Mouse (Mus musculus) myocyte (in vitro differentiated cells): ENCODE results near the gene Prkch.

Experiments used
- MAX ChIP-seq: IDR thresholded peaks from one replicate; pipeline ENCODE4 v1.6.1; 2011; ENCODE audit warnings: low read depth, mild to moderate bottlenecking, control low read depth
- MYOG ChIP-seq, 3 experiments: IDR thresholded peaks; one replicate each; pipeline ENCODE4 v1.6.1; 2011; ENCODE audit warnings: control low read depth in 2 of 3, low read depth in 2 of 3, mild to moderate bottlenecking in 2 of 3; ENCODE audit not compliant: insufficient read length in 2 of 3, control insufficient read depth in 1 of 3, insufficient read depth in 1 of 3

DNA sequence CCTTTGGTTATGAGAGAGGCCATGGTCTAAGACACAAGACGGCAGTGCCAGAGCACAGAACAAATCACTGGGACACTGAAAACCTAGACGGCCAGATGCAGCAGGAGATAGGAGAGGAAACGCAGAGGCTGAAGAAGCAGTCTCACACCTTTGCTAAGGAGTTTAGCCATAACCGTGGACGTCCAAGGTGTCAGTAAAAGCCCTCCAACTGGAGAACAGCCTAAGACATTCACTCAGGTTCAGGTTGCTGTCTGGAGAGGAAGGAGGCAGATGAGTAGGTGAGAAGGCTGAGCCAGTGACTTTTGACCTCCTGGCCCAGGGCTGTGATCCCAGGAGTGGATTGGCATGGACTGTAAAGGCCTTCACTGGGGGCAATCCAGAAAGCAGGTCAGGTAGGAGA, 130.0 kb downstream of the Prkch start:
- TF ChIP-seq MYOG (IDR thresholded peaks at IDR 0.05; ENCODE audit: control insufficient read depth in 1 of 3, insufficient read depth in 1 of 3, insufficient read length in 2 of 3, low read depth in 2 of 3) (no peak), MAX (no peak)
